Mouse (Mus musculus): ENCODE measurements at regions not wholly inside any gene's neighbourhood (a gene's known extent, or its start where the extent isn't known, plus 50 kb on each side); places are given as distances from the start of the nearest gene placed in this dataset.

- TF ChIP-seq CTCF (IDR thresholded peaks at IDR 0.05; ENCODE audit: control insufficient read depth, insufficient read depth, low read length) = no peak
- TF ChIP-seq POLR2A (IDR thresholded peaks at IDR 0.05; ENCODE audit: borderline replicate concordance, control insufficient read depth, low read depth, low read length) = no peak
Measured at GRCm38 (mm10) chr9:88030509-88031148, 296.4 kb upstream of the Nt5e start.
